Mouse (Mus musculus): Measurements from ENCODE around the gene Cyp2w1.
"Not testable (repeated sequence)": the region's sequence is repeated elsewhere in the genome, so short reads cannot be mapped to it uniquely, and the experiment has no call there.

Cyp2w1 gene

DNA sequence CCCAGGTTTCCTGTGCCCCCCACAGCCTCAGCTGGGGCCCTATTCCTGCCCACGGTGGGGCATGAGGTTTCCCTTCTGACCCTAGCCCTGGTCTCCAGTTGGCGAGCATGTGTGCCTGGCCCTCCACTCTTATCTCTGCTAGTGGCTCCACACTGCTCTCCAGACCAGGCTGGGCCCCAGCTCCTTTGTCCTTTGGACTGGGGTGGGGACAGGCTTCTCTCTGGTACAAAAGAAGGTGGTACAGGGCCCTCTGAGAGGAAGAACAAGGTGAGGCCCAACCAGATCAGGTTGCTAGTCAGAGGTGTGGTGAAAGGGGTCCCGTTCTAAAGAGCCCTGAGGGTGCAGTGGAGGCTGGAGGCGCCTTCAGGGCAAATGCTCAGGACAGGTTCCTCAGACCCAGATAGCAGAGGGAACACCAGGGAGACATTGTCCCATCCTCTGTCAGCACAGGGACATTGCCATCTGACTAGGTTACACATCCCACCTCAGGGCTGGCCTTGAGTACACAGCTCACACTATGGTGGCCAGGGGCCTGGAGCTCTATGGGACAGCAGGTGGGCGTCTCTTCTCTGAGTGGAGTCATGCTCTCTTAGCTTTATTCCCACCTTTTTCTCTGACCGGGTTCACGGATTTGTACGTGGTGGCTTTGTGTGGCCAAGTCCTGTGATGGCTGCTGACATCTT, 19.7 kb upstream of the Cyp2w1 start:
- DNase-seq (ENCODE audit: low spot score) = no peak

DNA sequence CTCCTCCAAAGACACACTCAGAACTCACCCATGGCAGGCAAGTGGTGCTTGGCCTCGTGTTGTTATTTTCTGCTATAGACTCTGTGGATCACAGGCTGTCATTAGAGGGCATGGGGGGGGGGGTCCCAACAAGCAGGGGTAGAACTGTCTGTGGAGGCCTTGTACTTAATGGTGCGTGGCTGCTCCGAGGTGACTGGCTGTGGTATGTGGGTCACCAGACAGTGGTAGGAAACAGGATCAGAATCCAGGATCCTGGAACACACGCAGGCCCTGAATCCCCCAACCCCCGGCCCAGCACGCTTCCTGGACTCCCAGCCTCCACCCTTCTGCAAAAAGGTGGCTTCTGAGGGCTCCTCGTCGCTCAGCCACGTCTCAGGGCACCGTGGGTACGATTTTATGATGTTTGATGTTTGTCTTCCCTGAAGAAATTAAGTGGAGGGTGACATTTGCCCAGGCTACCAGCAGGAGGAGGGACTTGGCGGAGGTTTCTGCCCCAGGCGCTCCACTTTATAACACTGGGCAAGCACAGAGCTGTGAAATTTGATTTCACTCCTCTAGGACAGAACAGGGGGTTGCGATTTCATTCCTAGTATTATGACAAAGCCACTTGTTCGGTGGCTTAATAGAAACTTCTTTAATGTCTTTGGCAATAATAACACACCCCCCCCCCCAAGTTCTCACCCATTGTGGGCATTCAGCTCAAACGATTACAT, 19.0 kb upstream of the Cyp2w1 start:
- DNase-seq (ENCODE audit: low spot score) = no peak

DNA sequence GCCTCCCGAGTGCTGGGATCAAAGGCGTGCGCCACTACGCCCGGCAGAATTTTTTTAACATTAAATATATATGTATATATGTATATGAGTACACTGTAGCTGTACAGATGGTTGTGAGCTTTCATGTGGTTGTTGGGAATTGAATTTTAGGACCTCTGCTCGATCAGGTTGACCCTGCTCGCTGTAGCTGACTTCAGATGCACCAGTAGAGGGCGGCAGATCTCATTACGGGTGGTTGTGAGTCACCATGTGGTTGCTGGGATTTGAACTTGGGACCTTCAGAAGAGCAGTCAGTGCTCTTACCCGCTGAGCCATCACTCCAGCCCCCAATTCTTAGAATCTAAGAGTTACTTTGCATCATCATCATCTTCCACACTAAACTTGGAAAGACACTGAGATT, 18.0 kb upstream of the Cyp2w1 start:
- DNase-seq (ENCODE audit: low spot score) = not testable (repeated sequence)

DNA sequence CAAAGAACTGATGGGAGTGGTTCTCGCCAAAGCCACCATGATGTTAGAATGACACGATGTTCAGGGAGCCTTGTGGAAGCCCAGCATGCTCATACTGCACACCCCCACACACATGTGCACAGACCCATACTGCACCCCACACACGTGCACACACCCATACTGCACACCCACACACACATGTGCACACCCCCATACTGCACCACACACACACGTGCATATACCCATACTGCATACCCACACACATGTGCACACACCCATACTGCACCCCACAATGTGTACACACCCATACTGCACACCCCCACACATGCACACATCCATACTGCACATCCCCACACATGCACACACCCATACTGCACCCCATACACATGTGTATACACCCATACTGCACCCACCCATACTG, 16.8 kb upstream of the Cyp2w1 start:
- DNase-seq (ENCODE audit: low spot score) = no peak

DNA sequence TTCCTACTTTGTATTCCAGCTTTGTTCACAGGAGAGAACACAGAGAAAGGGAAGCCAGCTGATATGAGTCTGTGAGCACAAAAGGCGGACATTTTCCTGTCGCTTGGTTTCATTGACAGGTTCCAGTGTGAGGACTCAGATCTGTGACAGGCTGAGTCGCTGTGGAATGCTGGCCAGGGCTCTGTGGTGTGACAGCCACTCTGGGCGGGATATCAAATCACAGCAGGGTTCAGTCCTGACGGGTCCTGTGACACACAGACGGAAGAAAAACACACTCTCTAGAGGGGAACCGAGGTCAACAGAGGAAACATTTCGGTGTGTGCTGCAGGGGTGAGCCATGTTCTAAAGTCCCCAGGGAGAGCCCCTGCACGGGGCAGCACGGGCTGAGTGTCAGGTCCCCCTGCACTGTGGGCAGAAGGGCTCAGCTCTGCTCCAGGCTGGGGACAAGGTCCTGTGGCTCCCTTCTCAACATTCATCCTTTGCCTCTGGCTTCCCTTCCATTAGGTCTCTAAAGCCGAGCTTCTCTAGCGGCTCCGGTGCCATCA, 14.5 kb upstream of the Cyp2w1 start:
- no peak for DNase-seq (ENCODE audit: low spot score)

GRCm38 (mm10) chr5:139338403-139338802, 14.0 kb upstream of the Cyp2w1 start:
- no peak for DNase-seq (ENCODE audit: low spot score)

DNA sequence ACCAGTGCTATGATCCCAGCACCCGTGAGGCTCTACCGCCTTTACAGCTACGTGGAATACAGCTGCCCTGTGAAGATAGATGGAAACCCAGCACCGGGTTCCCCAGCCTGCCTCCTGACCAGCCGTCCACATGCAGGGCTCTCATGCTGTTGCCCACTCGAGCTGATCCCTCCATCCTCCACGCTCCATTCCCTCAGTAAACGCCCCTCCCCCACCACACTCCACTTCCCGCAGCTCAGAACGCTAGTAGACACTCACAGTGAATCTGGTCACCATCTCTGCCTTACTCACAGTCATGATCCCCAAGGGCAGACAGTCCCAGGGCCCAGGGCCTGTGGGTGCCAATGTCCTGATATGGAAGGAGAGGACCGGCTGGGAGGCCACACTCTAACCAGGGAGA, 13.5 kb upstream of the Cyp2w1 start:
- DNase-seq (ENCODE audit: low spot score) = no peak

GRCm38 (mm10) chr5:139344021-139344686, 8.3 kb upstream of the Cyp2w1 start:
- no peak for DNase-seq (ENCODE audit: low spot score)

DNA sequence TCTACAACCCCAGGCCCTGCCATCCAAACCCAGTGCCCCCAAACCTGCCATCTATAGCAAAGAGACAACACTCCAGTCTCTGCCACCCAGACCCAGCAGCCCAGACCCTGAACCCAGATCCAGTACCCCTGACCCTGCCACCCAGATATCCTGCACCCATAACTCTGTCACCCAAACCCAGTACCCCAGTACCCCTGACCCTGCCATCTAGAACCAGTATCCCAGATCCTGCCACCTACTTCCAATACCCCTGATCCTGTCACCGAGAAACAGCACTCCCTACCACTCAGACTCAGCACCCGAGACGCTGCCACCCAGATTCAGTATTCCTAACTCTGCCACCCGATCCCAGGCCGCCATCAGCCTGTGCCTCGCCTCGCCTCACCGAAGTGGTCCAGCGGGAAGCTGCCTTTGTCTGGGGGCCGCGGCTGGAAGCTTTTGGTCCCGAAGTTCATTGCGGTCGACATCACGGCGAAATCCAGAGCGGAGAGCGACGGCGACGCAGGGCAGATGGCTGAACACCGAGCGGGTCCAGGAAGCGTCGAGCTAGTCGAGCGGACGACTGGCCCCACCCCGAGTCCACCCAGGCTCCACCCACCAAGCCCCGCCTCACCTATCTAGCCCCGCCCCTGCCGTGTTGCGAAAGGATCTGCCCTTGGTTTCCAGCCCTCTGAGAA, 7.6 kb upstream of the Cyp2w1 start:
- peak; percentile 91 for DNase-seq (ENCODE audit: low spot score)

GRCm38 (mm10) chr5:139345364-139345714, 7.1 kb upstream of the Cyp2w1 start:
- no peak for DNase-seq (ENCODE audit: low spot score)

DNA sequence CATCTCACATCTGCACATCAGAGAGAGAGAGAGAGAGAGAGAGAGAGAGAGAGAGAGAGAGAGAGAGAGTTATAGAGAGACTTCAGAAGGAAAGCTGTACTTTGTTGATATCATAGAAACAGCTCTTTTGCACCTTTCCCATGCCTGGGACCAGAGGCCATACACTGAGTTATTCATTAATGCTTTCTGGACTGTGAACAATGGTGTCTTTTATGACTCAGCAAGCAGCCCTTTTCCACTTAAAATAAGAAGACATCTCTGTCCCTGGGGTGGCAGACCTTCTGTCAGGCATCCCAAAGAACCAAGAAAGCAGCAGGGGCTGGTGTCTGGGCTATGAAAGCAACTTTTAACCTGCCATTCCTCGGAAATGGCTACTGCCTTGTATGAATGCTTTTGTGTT, 5.2 kb upstream of the Cyp2w1 start:
- DNase-seq (ENCODE audit: low spot score) = no peak

GRCm38 (mm10) chr5:139349713-139350112, 2.7 kb upstream of the Cyp2w1 start:
- no peak for DNase-seq (ENCODE audit: low spot score)

DNA sequence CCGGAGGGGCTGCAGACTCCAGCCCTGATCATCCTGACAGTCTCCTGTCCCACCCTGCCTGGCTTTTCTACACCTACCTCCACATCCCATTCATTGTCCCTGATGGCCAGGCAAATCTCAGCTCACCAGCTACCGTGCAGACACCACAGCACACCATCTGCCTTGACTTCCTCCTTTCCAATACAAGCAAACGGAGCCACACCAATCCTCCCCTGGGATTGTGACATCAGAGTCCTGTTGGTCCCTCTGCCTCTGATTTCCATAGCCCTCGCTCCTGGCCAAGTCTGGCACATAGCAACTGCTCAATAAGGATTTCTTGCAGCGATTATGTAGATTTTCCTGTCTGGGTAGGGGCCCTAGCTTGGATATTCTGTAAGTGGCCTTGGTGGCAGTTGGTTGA, 1.3 kb upstream of the Cyp2w1 start, which contains the start of gene Cox19:
Gene Cox19 (minus strand): TSS at position 285 of the 400 bp plus-strand sequence.
- no peak for DNase-seq (ENCODE audit: low spot score)

DNA sequence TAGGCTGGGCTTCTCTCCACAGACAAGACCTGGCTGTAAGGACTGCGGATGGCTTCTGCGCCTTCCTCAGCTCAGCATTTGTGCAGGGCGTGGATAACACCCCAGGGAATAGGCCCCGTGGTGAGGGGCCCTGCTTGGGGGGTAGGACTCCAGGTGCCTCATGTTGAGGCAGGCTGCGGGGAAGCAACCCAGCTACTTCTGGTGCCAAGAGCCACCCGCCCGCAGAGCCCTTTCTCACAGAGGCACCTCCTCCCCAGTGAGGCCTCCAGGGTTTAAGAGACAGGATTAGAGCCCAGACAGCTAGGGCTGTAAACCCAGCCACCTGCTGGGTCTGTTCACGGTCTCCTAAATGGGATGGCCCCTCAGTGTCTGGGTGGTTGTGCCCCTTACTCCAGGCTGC, 789 bp upstream of the Cyp2w1 start:
- DNase-seq (ENCODE audit: low spot score) = no peak

GRCm38 (mm10) chr5:139353496-139353895, 1.1 kb downstream of the Cyp2w1 start:
- DNase-seq (ENCODE audit: low spot score) = no peak

GRCm38 (mm10) chr5:139353946-139354345, 1.5 kb downstream of the Cyp2w1 start:
- no peak for DNase-seq (ENCODE audit: low spot score)

- DNase-seq (ENCODE audit: low spot score) = peak; percentile 59
Observed at GRCm38 (mm10) chr5:139355235-139355772, 2.9 kb downstream of the Cyp2w1 start.

GRCm38 (mm10) chr5:139358653-139359052, 6.2 kb downstream of the Cyp2w1 start:
- DNase-seq (ENCODE audit: low spot score) = peak; percentile 64

DNA sequence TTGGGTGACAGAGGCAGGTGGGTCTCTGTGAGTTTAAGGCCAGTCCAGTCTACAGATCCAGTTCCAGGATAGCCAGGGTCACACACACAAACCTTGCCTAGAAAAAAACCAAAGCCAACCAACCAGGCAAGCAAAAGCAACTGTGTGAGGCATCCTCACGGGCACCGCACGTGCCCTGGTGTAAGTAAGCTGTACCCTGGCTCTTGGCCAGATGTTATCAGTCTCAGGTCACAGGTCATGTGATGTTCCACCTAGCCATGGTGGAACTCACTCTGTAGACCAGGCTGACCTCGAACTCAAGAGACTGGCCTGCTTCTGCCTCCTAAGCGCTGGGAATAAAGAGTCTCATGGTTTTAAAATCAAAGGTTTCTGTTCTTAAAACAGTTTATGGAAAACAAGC, 6.8 kb downstream of the Cyp2w1 start:
- no peak for DNase-seq (ENCODE audit: low spot score)

GRCm38 (mm10) chr5:139363858-139364257, 11.4 kb downstream of the Cyp2w1 start:
- no peak for DNase-seq (ENCODE audit: low spot score)

- peak; percentile 62 for DNase-seq (ENCODE audit: low spot score)
Observed at GRCm38 (mm10) chr5:139364260-139364910, 12.0 kb downstream of the Cyp2w1 start.

All from testis, postnatal 14 days (tissue).